Mouse (Mus musculus): ENCODE results near the gene Nutf2. TPM values are rescaled to one million over a fixed set of nuclear protein-coding genes. Genes with fewer than 3 reads are reported as not detected.

Nutf2 gene
- 217 and 221 TPM in 2 replicates for polyA plus RNA-seq (2014; fragmentation: Nextera tagmentation; extraction: Ambion mirVana)

DNA sequence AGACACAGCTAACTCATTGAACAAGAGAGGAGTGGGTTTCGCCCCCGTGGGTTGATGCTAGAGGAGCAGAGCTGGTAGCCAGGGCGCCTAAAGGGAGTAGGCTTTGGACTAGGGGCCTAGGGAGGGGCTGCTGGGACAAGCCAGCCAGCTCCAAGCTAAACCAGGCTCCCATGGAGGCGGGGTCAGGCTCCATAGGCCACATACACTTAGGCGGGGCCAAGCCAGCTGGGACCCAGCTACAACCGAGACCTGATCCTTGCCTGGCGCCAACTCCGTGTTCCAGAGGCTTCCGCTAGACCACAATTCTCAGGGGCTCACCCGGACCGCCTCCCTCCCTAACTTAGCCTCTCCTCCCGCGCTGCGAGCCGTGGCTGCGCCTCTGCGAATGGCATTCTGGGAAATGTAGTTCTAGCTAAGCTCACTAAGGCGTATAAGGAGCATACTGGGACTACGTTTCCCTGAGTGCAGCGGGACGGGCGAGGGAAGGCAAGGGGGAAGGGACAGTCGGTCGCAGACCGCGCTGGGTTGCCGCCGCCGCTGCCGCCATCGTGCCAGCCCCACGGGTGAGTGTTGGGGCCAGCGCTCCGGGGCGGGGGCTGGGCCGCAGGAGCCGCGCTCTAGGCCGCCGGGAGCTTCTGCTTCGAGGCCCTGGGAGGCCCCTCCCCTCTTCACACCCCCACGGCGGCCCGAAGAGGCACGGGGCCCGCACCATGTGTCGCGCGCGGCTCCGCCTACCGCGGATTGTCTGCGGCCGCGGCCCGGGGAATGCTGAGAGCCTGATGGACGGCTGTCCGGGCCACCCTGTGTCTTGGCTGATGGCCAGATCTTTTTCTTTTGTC, at the start of gene Nutf2:
Gene Nutf2, plus strand, starts transcription at position 438 of the 839 bp plus-strand sequence.
- Histone ChIP-seq H3K27ac (replicated peaks; ENCODE audit: low read depth, low read length) (peak within 1 kb of the TSS; percentile 87), H3K36me3 (ENCODE audit: control insufficient read depth, insufficient read depth, low read length) (0 out of 2 replicates have a peak, but pooled peaks cover 3% of the 10 kb centered on the region), H3K4me1 (ENCODE audit: control insufficient read depth, insufficient read depth, low read length) (peaks cover 46% of the 10 kb centered on the region), H3K9ac (replicated peaks; ENCODE audit: low read length) (peak within 1 kb of the TSS; percentile 95), H3K9me3 (ENCODE audit: control insufficient read depth, low read length) (no peaks in the 10 kb centered on the region), H3K4me2 (ENCODE audit: low read length) (peak within 1 kb of the TSS; percentile 74), H3K27me3 (ENCODE audit: control insufficient read depth, insufficient read depth, low read length) (no peaks in the 10 kb centered on the region), H3K4me3 (replicated peaks; ENCODE audit: low read depth, low read length) (peak within 1 kb of the TSS; percentile 90)
- DNase-seq (peak; percentile 98), ATAC-seq (ENCODE audit: low FRiP score, low TSS enrichment) (peak; percentile 97)
- under 1% methylated on average over 59 of the region's 59 CpGs for WGBS

GRCm38 (mm10) chr8:105811061-105811460, 49.3 kb upstream of the Nutf2 start:
- Histone ChIP-seq H3K9ac (replicated peaks; ENCODE audit: low read length) (no peak overlapping the region), H3K4me2 (ENCODE audit: low read length) (no peak overlapping the region), H3K27ac (replicated peaks; ENCODE audit: low read depth, low read length) (no peak overlapping the region), H3K4me3 (replicated peaks; ENCODE audit: low read depth, low read length) (no peak overlapping the region), H3K4me1 (ENCODE audit: control insufficient read depth, insufficient read depth, low read length) (no peaks in the 10 kb centered on the region), H3K36me3 (ENCODE audit: control insufficient read depth, insufficient read depth, low read length) (peaks cover 13% of the 10 kb centered on the region; the same call in 1 of the 2 replicates), H3K27me3 (ENCODE audit: control insufficient read depth, insufficient read depth, low read length) (no peaks in the 10 kb centered on the region), H3K9me3 (ENCODE audit: control insufficient read depth, low read length) (no peaks in the 10 kb centered on the region)
- ATAC-seq (ENCODE audit: low FRiP score, low TSS enrichment) (no peak), DNase-seq (no peak)
- 86% methylated on average over 10 of the region's 10 CpGs for WGBS

- ATAC-seq (ENCODE audit: low FRiP score, low TSS enrichment) (no peak), DNase-seq (no peak)
- peaks cover 13% of the 10 kb centered on the region; the same call in 1 of the 2 replicates for H3K36me3 ChIP-seq (ENCODE audit: control insufficient read depth, insufficient read depth, low read length)
- H3K9ac ChIP-seq (replicated peaks; ENCODE audit: low read length) = no peak overlapping the region
- H3K4me3 ChIP-seq (replicated peaks; ENCODE audit: low read depth, low read length) = no peak overlapping the region
- 83% methylated on average over 3 of the region's 3 CpGs for WGBS
- no peak overlapping the region for H3K4me2 ChIP-seq (ENCODE audit: low read length)
- no peak overlapping the region for H3K27ac ChIP-seq (replicated peaks; ENCODE audit: low read depth, low read length)
- no peaks in the 10 kb centered on the region for H3K27me3 ChIP-seq (ENCODE audit: control insufficient read depth, insufficient read depth, low read length)
- H3K9me3 ChIP-seq (ENCODE audit: control insufficient read depth, low read length) = no peaks in the 10 kb centered on the region
- no peaks in the 10 kb centered on the region for H3K4me1 ChIP-seq (ENCODE audit: control insufficient read depth, insufficient read depth, low read length)
Measured at GRCm38 (mm10) chr8:105811543-105811942, 48.8 kb upstream of the Nutf2 start.

DNA sequence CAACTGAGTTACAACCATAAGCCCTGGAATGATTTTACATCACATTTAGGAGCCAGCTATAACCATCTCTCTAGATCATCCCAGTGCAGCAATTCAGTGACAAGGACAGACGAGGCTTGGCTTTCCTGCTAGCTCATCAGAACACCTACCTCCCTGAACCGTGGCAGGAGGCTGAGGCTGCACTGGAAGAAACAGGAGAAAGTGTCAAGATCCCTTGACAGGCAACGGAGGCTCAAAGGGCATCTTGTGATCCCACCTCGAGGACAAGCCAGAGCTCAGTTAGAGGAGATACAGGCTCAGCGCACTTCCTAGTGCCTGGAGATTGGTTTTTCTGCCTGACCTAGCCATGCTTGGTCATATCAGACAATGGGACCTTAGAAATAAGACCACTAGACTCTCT, 47.9 kb upstream of the Nutf2 start:
- 89% methylated on average over 5 of the region's 5 CpGs for WGBS
- ATAC-seq (ENCODE audit: low FRiP score, low TSS enrichment) (no peak), DNase-seq (no peak)
- Histone ChIP-seq H3K27me3 (ENCODE audit: control insufficient read depth, insufficient read depth, low read length) (no peaks in the 10 kb centered on the region), H3K4me3 (replicated peaks; ENCODE audit: low read depth, low read length) (no peak overlapping the region), H3K36me3 (ENCODE audit: control insufficient read depth, insufficient read depth, low read length) (peaks cover 13% of the 10 kb centered on the region; the same call in 1 of the 2 replicates), H3K9me3 (ENCODE audit: control insufficient read depth, low read length) (no peaks in the 10 kb centered on the region), H3K4me1 (ENCODE audit: control insufficient read depth, insufficient read depth, low read length) (no peaks in the 10 kb centered on the region), H3K4me2 (ENCODE audit: low read length) (no peak overlapping the region), H3K27ac (replicated peaks; ENCODE audit: low read depth, low read length) (no peak overlapping the region), H3K9ac (replicated peaks; ENCODE audit: low read length) (no peak overlapping the region)

GRCm38 (mm10) chr8:105813241-105813640, 47.1 kb upstream of the Nutf2 start:
- H3K4me3 ChIP-seq (replicated peaks; ENCODE audit: low read depth, low read length) = no peak overlapping the region
- ATAC-seq (ENCODE audit: low FRiP score, low TSS enrichment) = no peak
- 99% methylated on average over 6 of the region's 6 CpGs for WGBS
- no peak overlapping the region for H3K4me2 ChIP-seq (ENCODE audit: low read length)
- no peaks in the 10 kb centered on the region for H3K27me3 ChIP-seq (ENCODE audit: control insufficient read depth, insufficient read depth, low read length)
- H3K9me3 ChIP-seq (ENCODE audit: control insufficient read depth, low read length) = no peaks in the 10 kb centered on the region
- H3K4me1 ChIP-seq (ENCODE audit: control insufficient read depth, insufficient read depth, low read length) = no peaks in the 10 kb centered on the region
- no peak overlapping the region for H3K9ac ChIP-seq (replicated peaks; ENCODE audit: low read length)
- H3K27ac ChIP-seq (replicated peaks; ENCODE audit: low read depth, low read length) = no peak overlapping the region
- peaks cover 13% of the 10 kb centered on the region; the same call in 1 of the 2 replicates for H3K36me3 ChIP-seq (ENCODE audit: control insufficient read depth, insufficient read depth, low read length)
- DNase-seq = no peak

GRCm38 (mm10) chr8:105819659-105820058, 40.7 kb upstream of the Nutf2 start:
- DNase-seq = no peak
- H3K27me3 ChIP-seq (ENCODE audit: control insufficient read depth, insufficient read depth, low read length) = no peaks in the 10 kb centered on the region
- no peak overlapping the region for H3K27ac ChIP-seq (replicated peaks; ENCODE audit: low read depth, low read length)
- no peaks in the 10 kb centered on the region for H3K9me3 ChIP-seq (ENCODE audit: control insufficient read depth, low read length)
- no peak overlapping the region for H3K9ac ChIP-seq (replicated peaks; ENCODE audit: low read length)
- H3K36me3 ChIP-seq (ENCODE audit: control insufficient read depth, insufficient read depth, low read length) = peaks cover 51% of the 10 kb centered on the region
- no peak overlapping the region for H3K4me2 ChIP-seq (ENCODE audit: low read length)
- whole genome bisulfite sequencing = 88% methylated on average over 3 of the region's 3 CpGs
- H3K4me1 ChIP-seq (ENCODE audit: control insufficient read depth, insufficient read depth, low read length) = no peaks in the 10 kb centered on the region
- ATAC-seq (ENCODE audit: low FRiP score, low TSS enrichment) = no peak
- H3K4me3 ChIP-seq (replicated peaks; ENCODE audit: low read depth, low read length) = no peak overlapping the region

DNA sequence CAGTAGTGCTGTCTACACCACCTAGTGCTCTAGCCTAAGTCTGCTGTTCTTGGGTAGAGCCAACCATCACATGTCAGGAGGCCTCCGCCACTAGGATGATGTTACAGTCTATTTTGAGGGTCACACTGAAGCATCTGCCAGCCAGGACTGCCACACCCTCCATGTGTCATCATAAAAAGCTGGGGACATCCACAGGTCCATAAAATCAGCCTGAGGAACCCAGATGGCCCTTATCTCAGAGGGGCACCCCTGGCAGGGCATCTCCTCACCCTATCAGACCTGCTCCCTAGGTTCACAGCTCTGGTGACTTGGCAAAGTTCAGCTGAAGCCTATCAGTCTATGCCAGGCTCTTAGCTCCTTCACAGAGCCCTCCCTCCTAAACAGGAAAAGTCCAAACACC, 39.5 kb upstream of the Nutf2 start:
- Histone ChIP-seq H3K36me3 (ENCODE audit: control insufficient read depth, insufficient read depth, low read length) (peaks cover 57% of the 10 kb centered on the region), H3K9me3 (ENCODE audit: control insufficient read depth, low read length) (no peaks in the 10 kb centered on the region), H3K27me3 (ENCODE audit: control insufficient read depth, insufficient read depth, low read length) (no peaks in the 10 kb centered on the region), H3K4me3 (replicated peaks; ENCODE audit: low read depth, low read length) (no peak overlapping the region), H3K4me1 (ENCODE audit: control insufficient read depth, insufficient read depth, low read length) (peaks cover 3% of the 10 kb centered on the region), H3K4me2 (ENCODE audit: low read length) (no peak overlapping the region), H3K27ac (replicated peaks; ENCODE audit: low read depth, low read length) (no peak overlapping the region), H3K9ac (replicated peaks; ENCODE audit: low read length) (no peak overlapping the region)
- 100% methylated on average over 1 of the region's 1 CpGs for WGBS
- no peak for ATAC-seq (ENCODE audit: low FRiP score, low TSS enrichment)
- DNase-seq = no peak

DNA sequence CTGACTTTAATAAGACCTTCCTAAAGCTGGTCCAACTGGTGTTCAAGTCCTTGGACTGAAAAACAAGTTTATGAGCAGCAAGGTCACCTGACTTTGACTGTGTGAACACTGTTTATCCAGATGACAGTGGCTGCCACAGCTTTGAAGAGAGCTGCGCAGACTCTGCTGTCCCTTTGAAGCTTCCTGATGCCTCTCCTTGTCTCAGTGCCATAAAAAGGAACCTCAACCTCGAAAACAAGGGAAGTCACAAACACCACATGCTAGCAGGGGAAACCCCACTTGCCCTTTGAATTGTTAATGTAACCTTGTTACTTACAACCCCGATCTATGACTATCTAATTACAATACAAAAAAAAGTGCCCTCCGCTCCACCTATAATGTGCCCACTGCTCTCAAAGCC, 34.9 kb upstream of the Nutf2 start:
- Histone ChIP-seq H3K36me3 (ENCODE audit: control insufficient read depth, insufficient read depth, low read length) (peaks cover 46% of the 10 kb centered on the region), H3K9me3 (ENCODE audit: control insufficient read depth, low read length) (no peaks in the 10 kb centered on the region), H3K4me1 (ENCODE audit: control insufficient read depth, insufficient read depth, low read length) (peaks cover 9% of the 10 kb centered on the region), H3K27ac (replicated peaks; ENCODE audit: low read depth, low read length) (no peak overlapping the region), H3K4me2 (ENCODE audit: low read length) (peak overlapping the region; percentile 97), H3K27me3 (ENCODE audit: control insufficient read depth, insufficient read depth, low read length) (no peaks in the 10 kb centered on the region), H3K9ac (replicated peaks; ENCODE audit: low read length) (no peak overlapping the region), H3K4me3 (replicated peaks; ENCODE audit: low read depth, low read length) (peak overlapping the region; percentile 98; the same call in 1 of the 2 replicates)
- DNase-seq (no peak), ATAC-seq (ENCODE audit: low FRiP score, low TSS enrichment) (no peak)
- WGBS = 86% methylated on average over 4 of the region's 4 CpGs

- DNase-seq (peak; percentile 5), ATAC-seq (ENCODE audit: low FRiP score, low TSS enrichment) (no peak)
- peak overlapping the region; percentile 97 for H3K4me2 ChIP-seq (ENCODE audit: low read length)
Measured at GRCm38 (mm10) chr8:105826379-105826778, 34.0 kb upstream of the Nutf2 start.

More at GRCm38 (mm10) chr8:105826379-105826778, 34.0 kb upstream of the Nutf2 start:
- H3K36me3 ChIP-seq (ENCODE audit: control insufficient read depth, insufficient read depth, low read length) = peaks cover 37% of the 10 kb centered on the region
- no peaks in the 10 kb centered on the region for H3K9me3 ChIP-seq (ENCODE audit: control insufficient read depth, low read length)
- peak overlapping the region; percentile 52 for H3K27ac ChIP-seq (replicated peaks; ENCODE audit: low read depth, low read length)
- H3K27me3 ChIP-seq (ENCODE audit: control insufficient read depth, insufficient read depth, low read length) = no peaks in the 10 kb centered on the region
- peak overlapping the region; percentile 84 for H3K9ac ChIP-seq (replicated peaks; ENCODE audit: low read length)
- H3K4me1 ChIP-seq (ENCODE audit: control insufficient read depth, insufficient read depth, low read length) = peaks cover 9% of the 10 kb centered on the region
- H3K4me3 ChIP-seq (replicated peaks; ENCODE audit: low read depth, low read length) = peak overlapping the region; percentile 98
- WGBS = 13% methylated on average over 4 of the region's 4 CpGs
